Mouse (Mus musculus): ENCODE data around the gene Sdk2.

The Sdk2 gene

GRCm38 (mm10) chr11:113766284-113766985, 300.4 kb downstream of the Sdk2 start:
- DNase-seq (ENCODE audit: low spot score in 2 of 2) = peak in 1 of 2 experiments; percentile 20

GRCm38 (mm10) chr11:113764132-113764849, 302.6 kb downstream of the Sdk2 start:
- DNase-seq (ENCODE audit: low spot score in 2 of 2) = no peak

- DNase-seq (ENCODE audit: low spot score in 2 of 2) = no peak
These were observed 303.4 kb downstream of the Sdk2 start for GRCm38 (mm10) chr11:113763449-113763848.

GRCm38 (mm10) chr11:113762136-113762797, 304.6 kb downstream of the Sdk2 start:
- no peak for DNase-seq (ENCODE audit: low spot score in 2 of 2)

DNA sequence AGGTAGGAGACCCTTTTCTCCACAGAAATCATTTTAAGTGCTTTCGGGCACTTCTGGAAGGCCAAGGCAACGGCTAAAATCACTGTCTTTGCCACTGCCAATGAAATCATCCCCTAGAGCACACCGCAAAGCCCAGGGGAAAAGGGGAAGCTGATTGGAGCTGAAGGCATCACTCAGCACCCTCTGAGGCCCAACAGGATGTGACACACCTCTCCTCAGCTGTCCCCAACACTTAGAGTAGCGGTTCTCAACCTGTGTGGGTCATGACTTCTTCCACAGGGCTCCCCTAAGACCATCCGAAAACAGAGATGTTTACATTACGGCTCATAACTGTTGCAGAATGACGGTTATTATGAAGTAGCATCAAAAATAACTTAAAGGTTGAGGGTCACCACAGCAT, 305.2 kb downstream of the Sdk2 start:
- DNase-seq (ENCODE audit: low spot score in 2 of 2) = no peak

GRCm38 (mm10) chr11:113760476-113760875, 306.4 kb downstream of the Sdk2 start:
- no peak for DNase-seq (ENCODE audit: low spot score in 2 of 2)

DNA sequence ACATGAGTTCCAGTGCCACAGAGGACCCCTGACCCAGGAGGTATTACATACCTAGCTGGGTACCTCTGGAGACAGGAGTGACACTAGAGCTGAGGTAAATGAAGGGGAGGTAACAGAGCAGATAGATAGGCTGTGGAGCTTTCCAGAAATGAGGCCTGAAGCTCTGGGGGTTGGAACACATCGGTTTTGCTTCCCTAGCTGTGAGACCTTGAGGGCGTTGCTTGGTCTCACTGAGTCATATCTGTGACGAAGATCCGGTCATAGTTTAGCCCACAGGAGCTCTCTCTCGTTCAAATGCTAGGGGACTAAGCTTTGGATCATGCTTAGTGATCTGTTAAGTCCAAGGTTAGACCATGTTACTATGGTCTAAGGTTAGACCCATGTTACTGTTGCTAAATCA, 308.0 kb downstream of the Sdk2 start:
- no peak for DNase-seq (ENCODE audit: low spot score in 2 of 2)

DNA sequence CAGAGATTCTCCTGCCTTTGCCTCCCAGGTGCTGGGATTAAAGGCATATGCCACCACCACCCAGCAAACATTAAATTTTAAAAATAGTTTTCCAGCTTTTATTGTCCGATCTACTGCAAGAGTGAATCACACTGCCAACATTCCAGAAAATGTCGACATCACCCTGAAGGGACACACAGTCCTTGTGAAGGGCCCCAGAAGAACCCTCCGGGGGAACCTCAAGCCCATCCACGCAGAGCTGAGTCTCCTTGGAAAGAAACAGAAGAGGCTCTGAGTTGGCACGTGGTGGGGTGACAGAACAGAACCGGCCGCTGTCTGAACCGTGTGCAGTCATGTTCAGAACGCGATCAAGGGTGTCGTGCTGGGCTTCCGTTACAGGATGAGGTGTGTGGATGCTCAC, 310.3 kb downstream of the Sdk2 start:
- no peak for DNase-seq (ENCODE audit: low spot score in 2 of 2)

GRCm38 (mm10) chr11:113755878-113756277, 311.0 kb downstream of the Sdk2 start:
- no peak for DNase-seq (ENCODE audit: low spot score in 2 of 2)

GRCm38 (mm10) chr11:113754845-113755244, 312.0 kb downstream of the Sdk2 start:
- no peak for DNase-seq (ENCODE audit: low spot score in 2 of 2)

DNA sequence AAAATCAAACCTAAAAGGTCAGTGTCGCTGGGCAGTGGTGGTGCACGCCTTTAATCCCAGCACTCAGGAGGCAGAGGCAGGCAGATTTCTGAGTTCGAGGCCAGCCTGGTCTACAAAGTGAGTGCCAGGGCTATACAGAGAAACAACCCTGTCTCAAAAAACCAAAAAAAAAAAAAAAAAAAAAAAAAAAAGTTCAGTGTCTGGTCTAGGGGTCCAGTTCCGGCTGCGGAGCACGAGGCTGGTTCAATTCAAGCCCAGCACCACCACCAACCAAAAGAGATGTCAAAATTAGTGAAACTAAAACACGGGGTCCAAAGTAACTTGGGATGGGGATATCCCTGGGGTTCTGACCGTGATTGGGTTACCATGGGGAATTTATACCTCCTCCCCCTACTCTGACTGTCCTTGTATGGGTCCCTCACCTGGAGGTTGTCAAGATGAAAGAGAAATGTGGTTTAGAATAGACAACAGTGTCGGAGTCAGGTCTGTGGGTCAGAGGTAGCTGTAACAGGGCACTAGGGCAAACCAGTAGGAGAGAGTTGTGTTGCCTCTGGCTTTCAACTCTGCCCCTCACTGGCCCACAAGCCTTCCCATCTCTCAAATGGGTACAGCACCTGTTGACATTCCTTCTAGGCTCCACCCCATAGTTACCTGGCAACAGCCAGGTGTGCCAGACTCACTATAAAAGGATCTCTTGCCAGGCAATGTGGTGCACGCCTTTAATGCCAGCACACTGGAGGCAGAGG, 314.0 kb downstream of the Sdk2 start:
- no peak for DNase-seq (ENCODE audit: low spot score in 2 of 2)

DNA sequence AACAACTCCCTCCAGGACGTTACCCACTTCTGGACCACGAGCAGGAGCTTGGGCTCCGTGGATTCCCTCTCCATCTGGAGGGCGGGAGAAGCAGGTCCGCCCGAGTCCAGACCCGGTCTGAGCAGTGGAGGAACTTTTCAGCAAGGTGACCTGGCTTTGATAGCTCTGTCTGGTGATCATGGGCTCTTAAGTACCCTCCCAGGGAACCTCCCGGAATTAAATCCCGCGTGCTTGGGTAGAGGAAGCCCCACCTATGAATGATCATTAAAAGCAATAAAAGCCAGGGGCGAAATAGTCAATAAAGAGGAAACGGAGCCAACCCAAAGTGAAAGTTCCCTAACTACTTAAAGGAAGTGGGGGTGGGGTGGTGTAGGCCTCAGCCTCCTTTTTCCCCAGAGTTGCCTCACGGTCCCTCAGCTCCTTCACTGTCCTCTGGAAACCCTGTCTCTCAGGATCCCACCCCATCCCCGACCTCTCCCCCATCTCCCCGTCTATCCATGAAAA, 314.6 kb downstream of the Sdk2 start:
- DNase-seq (ENCODE audit: low spot score in 2 of 2) = no peak

- DNase-seq (ENCODE audit: low spot score in 2 of 2) = peak; percentile 81 to 88
These were observed 315.3 kb downstream of the Sdk2 start, which contains the start of gene Cdc42ep4 for GRCm38 (mm10) chr11:113751484-113752084. Cdc42ep4 (minus strand) TSS chr11:113751881.

DNA sequence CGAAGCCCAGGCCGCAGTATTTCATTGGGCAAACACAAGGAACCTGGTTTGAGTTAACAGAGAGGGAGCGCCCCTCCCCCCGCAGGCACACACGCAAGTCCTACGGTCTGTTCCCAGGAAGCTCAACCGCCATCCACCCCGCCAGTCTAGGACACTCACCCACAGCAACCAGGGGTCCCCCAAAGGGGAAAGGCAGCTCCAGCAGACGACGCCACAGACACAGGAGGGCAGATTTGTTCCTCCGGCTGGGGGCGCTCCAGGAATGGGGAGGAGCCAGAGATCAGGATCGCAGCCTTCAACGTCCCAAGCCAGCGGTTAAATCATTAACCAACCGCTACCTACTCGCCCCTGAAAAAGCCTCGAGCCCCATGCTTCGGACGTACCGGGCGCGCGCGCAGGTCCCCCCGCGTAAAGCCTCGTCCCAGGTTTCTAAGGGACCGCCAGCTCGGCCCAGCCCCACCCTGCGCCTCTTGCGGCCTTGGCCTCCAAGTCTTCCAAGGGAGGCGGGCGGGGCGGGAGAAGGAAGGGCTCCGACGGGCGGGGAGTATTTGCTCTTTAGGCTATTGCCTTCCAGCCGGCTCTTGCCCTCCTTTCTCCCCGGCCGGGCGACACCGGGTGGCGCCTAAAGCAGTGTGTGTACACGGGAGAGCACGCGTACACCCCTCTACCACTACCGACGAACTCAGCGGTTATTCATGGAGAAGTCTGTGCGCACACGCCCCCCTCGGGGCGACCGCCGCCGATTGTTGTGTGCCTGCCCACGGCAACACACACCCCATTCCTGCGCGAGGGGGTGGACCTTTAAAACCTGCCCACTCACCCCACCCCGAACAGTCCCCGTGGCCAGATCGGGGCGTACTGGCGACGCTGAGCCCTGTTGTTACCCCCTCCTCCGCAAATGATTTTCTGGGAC, 316.0 kb downstream of the Sdk2 start:
- DNase-seq (ENCODE audit: low spot score in 2 of 2) = peak; percentile 70 to 76

DNA sequence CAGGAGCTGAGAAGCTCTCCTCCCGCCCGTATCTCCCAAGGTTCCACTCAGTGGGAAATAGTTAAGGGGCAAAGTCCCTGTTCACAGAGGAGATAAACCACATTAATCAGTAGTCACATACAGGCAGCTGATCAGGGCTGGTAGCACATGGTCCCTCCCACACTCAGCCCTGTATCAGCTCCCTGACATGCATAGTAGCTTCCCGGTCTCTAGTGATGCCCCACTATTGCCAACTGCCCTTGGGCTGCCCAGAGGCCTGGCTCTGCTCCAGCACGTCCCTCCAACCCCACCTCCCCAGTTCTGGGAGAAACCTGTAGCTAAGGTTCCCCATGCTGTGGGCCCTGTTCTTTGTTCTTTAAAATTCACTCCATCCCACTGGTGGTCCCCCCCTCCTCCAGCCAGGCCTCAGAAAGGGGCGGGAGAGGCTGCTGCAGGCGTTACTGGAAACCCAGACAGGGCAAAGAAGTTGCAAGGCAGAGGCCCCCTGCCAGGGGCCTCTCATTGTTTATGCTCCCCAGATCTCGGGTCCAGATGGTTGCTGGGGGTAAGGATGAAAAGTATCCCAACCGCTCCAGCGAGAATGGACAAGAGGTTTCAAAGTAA, 317.0 kb downstream of the Sdk2 start:
- DNase-seq (ENCODE audit: low spot score in 2 of 2) = no peak

DNA sequence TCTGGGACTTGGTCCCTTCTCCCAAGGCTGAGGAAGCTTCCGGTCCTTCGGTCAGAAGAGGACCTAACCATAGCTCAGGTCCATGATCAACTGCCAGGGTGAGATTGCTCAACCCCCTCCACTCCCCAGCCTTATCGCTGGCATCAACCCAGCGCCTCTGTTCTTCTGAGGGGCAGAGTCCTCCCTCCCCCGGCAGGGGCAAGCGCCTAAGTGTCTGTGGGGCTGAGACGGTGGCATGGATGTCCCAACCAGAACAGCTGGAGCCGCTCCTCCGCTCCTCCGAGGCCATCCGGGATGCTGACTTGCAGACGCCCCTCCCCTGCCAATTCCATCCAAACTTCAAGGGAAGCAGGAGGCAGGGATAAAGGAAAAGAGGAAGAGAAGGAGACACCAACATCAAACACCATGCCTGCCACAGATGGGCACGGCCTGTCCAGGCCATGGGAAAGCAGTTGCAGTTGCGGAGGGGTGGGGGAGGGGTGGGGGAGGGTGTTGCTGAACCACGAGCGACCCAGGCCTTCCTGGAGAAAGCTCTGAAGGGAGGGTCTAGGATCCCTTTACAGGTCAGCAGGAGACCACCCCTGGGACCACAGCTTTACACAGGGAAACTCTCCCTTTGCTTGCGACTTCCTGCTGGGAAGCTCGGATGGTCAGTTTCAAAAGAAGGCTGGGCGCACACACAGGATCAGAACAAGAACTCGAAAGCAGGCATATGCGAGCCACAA, 317.9 kb downstream of the Sdk2 start:
- peak; percentile 50 to 52 for DNase-seq (ENCODE audit: low spot score in 2 of 2)

DNA sequence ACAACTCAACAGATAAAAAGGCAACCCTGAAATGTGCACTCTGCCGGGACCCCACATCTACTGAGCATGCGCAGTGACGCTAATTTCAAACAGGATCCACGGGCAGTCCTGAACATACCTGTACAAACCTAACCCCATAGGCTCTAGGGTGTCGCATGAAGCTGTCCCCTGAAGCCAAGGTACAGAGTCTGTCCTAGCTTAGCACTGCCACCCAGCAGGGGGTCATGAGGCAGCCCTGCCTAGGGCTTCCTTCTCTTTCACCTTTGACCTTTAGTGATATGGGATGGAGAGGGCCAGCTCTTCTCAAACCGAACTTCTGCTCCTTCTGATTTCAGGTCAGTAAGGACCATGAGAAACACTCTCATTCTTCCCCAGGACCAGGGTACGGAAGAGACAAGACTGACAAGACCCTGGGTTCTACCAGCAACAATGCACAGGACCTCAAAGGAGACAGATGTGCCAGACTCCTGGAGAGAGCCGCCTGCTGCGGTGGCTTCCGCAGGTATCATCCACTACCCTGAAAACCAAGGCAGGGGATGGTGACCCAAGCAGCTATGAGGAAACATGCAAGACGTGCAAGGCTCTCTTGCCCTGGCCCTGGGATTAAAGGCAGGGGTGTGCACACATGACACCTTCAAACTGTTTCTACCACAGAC, 319.0 kb downstream of the Sdk2 start:
- DNase-seq (ENCODE audit: low spot score in 2 of 2) = no peak

DNA sequence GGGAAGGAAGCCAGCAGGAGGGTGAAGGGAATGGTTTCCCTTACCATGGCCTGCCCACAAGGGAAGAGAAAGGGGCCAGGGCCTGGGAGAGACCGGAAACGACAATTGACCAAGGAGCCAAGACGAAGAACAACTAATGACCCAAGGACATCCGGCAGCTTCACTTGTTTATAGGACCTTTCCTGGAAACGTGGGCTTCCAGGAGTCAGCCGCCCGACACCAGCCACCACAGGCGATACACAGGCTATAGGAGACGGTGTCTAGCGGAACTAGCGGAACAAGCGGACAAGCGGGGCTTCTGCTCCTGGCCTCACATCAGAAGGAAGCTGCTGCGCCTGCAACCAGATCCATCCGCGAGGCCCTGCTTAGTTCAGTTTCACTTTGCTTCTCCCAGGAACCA, 319.8 kb downstream of the Sdk2 start:
- DNase-seq (ENCODE audit: low spot score in 2 of 2) = peak; percentile 58 to 76

DNA sequence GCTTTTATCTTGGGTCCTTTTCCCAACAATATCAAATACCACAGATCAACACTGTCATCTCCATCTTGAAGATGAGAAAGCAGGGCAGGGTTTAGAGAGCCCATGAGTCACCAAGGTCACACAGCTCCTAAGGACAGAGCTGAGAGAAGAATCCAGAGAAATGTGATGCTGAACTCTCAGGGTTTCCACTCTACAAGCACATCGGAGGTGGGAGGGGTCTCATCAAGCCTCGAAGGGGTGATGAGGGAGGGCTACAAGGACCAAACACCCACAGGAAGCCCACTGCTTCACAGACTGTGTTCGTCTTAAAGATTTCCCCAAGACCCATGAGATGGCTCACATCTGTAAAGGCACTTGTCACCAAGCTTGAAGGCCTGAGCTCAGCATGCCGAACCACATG, 320.9 kb downstream of the Sdk2 start:
- DNase-seq (ENCODE audit: low spot score in 2 of 2) = no peak

Measured in heart, adult 9 months (tissue).